Mouse (Mus musculus) left cerebral cortex, postnatal 10 days (tissue): ENCODE results near the gene Alg12. TPM values are rescaled to one million over a fixed set of nuclear protein-coding genes. Genes with fewer than 3 reads are reported as not detected.
"Not testable (repeated sequence)": the region's sequence is repeated elsewhere in the genome, so short reads cannot be mapped to it uniquely, and the experiment has no call there.

ENCODE experiments used
- DNase-seq, 2 experiments: peaks; one replicate each; pipeline ENCODE4 v3.0.0; 2021 to 2022; ENCODE audit warnings: low spot score in 2 of 2, mixed read lengths in 1 of 2; ENCODE audit errors: extremely low spot score in 1 of 2
- intact Hi-C: fragments of 180-260 bp; cut with DNase I; formaldehyde crosslinking; loops from one replicate; pipeline ENCODE4 v1.15.1; 2025
- total RNA-seq, 2 experiments: library from RNA; stranded (reverse); gene quantifications; 2 replicates each; pipeline ENCODE4 v1.2.3; 2021

Alg12 gene
- total RNA-seq, 2 experiments from 2014 or later, result 8.8 to 10.4 TPM

GRCm38 (mm10) chr15:88837199-88837932 is 18.2 kb upstream of the Alg12 start:
- intact Hi-C loops, result no loop called here
- DNase-seq, result peak; percentile 54 to 89

GRCm38 (mm10) chr15:88836571-88836970 is 17.5 kb upstream of the Alg12 start:
- intact Hi-C loops, result no loop called here

DNA sequence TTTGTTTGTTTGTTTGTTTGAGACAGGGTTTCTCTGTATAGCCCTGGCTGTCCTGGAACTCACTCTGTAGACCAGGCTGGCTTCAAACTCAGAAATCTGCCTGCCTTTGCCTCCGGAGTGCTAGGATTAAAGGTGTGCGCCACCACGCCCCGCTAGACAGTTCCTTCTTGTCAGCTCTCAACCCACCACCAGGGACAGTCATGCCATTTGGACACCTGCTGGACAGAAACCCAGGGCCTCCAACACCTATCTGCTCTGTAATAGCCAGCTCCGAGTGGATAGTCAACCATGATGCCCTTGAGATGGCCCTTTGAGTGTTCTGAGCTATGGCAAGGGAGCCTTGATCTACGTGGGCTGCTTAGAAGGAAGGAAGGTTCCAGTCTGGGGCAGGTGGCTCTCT is 16.9 kb upstream of the Alg12 start:
- DNase-seq, result no peak

More at GRCm38 (mm10) chr15:88836571-88836970, 17.5 kb upstream of the Alg12 start:
- no peak for DNase-seq

GRCm38 (mm10) chr15:88832536-88832935 is 13.4 kb upstream of the Alg12 start:
- DNase-seq, result no peak
- intact Hi-C loops, result no loop called here

More for the DNA sequence above, 16.9 kb upstream of the Alg12 start:
- intact Hi-C loops, result no loop called here

DNA sequence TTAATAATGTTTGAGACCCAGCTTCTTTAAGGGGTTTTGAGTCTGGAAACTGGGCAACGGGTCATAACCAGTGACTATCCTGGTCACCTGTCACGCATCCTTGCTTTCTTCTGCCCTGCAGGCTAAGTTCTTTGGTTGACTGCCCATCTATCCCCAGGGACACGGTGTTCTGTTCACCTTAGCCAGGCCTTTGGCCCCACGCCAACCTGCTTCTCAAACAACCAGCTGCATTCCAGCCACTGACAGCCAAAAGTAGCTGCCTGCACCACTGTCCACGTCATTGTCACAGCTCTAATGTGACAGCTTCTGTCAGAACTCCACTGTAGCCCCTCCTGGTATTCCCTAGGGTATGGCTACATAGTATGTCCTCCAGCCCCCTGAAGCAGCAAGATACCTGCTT is 12.4 kb upstream of the Alg12 start:
- intact Hi-C loops, result no loop called here
- no peak for DNase-seq

DNA sequence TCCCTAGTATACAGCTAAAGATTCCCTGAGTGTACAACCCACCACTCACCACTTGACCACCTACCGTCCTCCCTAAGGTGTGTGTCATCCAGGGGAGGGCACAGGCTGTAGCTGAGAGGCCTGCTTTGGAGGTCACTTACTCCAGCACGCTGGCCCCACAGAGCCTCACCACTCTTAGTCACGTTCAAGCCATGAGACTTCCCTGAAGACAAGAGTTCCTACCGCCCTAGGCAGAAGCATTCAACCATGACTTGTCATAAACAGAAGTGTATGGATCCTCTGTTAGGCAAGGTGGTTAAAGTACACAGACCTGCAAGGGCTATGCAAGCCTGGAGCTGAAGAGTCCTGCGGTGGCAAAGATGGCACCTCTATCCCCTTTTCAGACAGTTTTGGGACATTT is 11.6 kb upstream of the Alg12 start:
- DNase-seq, result no peak
- intact Hi-C loops, result no loop called here

- intact Hi-C loops, result loop anchor here (2.0 to 5.0 kb wide), 2 partner anchors 32 to 47 kb away; partner anchors contain the start of gene Pim3
- peak in 1 of 2 experiments; percentile 50 for DNase-seq
Observed at GRCm38 (mm10) chr15:88829791-88830440, 10.8 kb upstream of the Alg12 start.

DNA sequence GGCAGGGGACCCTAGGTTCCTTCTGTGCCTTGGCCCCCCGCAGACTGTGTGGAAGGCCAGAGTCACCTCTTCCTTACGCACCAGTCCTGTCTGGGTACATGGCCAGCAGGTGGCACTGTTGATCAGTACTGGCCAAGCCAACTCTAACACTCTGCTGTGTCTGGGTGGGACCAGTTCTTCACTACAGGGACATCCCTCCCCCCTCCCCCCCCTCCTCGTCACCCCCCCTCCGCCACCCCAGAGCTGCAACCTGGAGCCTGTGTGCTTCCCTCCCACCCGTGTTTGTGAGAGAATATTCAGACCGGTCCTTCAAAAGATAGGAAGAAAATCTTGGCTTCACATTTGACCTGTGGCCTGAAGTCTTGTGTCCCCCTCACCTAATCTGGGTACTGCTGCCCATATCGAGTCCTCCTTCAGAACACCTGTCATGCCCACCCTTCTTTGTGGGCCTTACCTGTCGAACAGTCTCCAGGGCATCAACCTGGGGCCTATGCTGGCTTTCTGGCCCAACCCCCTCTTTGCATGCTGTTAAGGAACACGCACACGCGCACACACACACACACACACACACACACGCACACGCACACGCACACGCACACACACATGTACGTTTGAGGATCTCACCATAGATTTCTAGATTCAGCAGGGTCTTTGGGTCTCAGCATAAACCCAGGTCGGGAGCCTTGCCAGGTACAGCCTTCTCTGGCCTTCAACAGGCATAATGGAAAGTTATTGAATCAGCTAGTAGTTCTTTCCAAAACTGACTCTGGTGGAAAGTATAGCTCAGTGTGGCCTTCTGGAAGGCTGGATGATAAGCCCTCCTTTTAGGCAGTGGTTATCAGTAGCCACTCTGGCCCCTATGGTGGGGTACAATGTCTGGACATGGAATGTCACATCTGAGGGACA is 9.9 kb upstream of the Alg12 start:
- intact Hi-C loops, result loop anchor here (1.0 to 5.0 kb wide), 3 partner anchors 33 to 92 kb away; partner anchors contain the start of gene Pim3
- DNase-seq, result peak; percentile 78 to 90

DNA sequence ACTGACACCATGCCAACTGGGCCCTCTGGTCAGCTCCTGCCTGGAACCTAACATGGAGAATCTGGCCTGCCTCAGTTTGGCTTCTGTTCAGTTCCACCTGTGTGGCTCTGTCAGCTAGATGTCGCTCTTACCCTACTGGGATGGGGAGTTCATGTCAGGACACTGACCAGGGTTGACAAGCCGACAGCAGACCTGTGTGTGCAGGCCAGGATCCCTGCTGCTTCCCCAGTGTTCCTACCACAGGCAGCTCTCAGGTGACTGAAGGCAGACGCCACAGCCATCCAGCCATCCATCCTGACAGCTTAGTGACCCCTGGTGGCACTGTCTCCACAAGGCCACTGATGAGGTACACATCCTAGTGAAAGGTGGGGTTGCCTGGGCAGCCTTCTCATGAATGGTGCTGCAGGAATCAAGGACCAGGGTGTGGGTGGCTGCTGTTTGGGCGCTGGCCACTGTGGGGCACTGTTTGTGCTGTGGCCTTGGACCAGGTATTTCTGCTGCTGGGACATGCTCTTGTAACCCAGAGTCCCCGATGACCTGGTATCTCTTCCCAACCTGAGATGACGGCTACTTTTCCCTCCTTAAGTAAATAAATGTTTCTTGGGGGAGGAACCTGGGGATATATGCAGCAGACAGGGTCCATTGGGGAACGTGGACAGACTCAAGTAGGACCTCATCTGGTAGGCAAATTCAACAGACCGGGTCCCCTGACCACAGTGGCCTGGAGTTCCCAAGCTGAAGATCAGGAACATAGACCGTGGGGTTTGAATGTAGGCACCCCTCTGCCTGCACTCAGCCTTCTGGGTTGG is 9.1 kb upstream of the Alg12 start:
- DNase-seq, result peak in 1 of 2 experiments; percentile 72
- intact Hi-C loops, result loop anchor here (1.0 to 5.0 kb wide), 3 partner anchors 34 to 93 kb away; partner anchors contain the start of gene Pim3

DNA sequence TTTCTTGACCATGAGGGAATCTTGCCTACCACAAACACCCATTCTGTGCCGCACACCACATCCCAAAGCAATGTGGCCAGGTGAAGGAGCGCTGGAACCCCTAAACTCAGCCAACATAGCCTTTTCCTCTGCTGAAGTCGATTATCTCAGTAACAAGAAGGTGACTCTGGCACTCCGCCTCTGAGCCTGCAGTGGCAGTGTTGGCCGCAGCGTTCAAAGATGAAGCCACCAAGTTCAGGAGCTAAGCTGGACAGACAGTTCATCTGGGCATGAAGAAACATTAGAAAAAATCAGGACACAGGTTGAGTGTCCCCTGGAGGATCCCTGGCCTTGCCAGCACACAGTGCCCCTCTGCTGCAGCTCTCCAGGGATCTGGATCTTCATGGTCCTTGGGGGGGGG is 8.3 kb upstream of the Alg12 start:
- no peak for DNase-seq
- intact Hi-C loops, result loop anchor here (5.0 kb wide), 1 partner anchor 35 kb away; the partner anchor contains the start of gene Pim3

DNA sequence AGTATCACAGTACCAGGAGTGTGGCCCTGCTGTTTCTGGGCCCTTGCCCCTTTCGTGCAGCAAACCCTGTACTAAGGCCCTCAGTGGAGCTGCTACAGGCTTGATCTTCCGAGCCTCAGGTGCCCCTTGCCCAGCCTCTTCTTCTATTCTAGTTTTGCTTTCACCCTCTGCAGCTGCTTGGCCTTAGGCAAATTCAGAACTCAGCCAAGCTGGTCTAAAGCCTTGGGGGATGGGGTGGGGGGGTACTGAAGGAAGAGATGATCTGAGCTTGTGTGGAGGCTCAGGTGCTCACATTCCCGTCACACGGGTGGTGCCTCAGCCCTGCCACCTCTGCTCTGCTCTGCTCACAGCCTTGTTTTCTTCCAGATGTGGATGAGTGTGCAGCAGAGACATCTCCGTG is 4.3 kb upstream of the Alg12 start:
- intact Hi-C loops, result loop anchor here (5.0 kb wide), 1 partner anchor 254 kb away; the partner anchor contains the start of gene Trabd
- DNase-seq, result no peak

DNA sequence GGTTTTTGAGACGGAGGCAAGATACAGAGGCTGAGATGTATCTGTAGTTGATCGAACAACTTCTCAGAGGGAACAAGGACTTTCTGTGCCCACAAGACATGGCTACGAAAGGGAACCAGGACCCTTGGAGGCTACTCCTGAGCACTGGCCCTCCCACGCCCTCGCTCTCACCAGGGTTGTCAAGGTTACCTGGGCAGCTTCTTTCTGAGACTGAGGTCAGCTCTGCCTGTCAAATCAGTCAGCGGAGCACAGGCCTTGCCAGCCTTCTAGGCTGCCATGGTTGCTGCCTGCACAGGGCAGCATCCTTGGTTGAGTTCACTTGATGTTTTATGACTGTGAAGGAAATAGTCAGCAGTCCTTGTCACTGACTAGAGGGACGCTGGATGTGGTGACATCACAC is 3.4 kb upstream of the Alg12 start:
- DNase-seq, result no peak
- intact Hi-C loops, result loop anchor here (5.0 kb wide), 1 partner anchor 255 kb away; the partner anchor contains the start of gene Trabd

GRCm38 (mm10) chr15:88821403-88821802 is 2.3 kb upstream of the Alg12 start:
- intact Hi-C loops, result loop anchor here (5.0 kb wide), 1 partner anchor 256 kb away; the partner anchor contains the start of gene Trabd
- DNase-seq, result no peak

- intact Hi-C loops, result loop anchor here (5.0 kb wide), 1 partner anchor 257 kb away; the partner anchor contains the start of gene Trabd
- DNase-seq, result no peak
Observed at GRCm38 (mm10) chr15:88819906-88820303, 787 bp upstream of the Alg12 start.

DNA sequence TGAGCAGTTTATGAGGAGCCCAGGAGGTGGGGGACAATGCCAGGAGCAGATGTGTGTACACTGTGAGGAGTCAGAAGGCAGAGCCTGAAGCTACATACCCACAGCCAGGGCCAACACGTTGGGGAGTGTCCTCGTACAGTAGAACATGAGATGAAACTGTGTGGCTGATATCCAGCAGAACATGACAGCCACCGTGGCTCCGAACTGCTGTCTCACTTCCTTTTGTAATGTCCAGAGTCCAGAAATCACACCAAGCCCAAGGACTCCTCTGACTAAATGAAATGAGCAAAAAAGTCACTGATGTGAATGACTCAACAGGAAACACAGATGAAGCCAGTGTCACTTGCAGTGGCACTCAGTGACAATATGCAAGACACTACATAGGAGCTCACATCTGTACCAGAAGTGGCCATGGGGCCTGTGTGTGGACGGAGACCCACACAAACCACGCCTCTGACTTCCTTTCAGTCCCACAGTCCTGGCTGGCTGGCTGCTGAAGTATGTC is 3.9 kb downstream of the Alg12 start:
- no peak for DNase-seq
- intact Hi-C loops, result no loop called here

DNA sequence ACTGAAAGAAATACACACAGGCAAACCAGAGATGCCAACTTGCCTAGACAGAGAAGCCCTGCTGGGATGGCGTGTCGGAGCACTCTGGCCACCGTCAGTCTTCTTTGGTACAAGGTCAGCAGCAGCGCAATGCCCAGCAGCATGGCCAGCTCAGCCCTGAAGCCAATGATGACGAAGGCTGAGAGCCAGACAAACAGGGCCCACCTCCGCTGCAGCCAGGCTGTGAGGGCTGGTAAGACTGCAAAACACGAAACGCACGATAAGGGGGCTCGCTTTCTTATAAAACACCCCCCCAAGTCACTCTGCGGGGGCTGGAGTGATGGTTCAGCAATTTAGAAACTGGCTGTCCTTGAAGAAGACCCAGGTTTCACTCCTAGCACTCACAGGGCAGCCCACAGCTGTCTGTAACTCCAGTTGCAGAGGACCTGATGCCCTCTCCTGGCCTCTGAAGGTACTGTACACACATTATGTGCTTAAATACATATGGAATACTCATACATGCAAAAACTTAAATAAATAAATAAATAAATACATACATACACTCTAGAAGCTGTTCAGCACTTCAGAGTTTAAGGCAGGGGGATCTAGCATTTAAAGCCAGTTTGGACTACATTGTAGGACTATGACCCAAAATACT is 4.6 kb downstream of the Alg12 start:
- DNase-seq, result no peak
- intact Hi-C loops, result no loop called here

DNA sequence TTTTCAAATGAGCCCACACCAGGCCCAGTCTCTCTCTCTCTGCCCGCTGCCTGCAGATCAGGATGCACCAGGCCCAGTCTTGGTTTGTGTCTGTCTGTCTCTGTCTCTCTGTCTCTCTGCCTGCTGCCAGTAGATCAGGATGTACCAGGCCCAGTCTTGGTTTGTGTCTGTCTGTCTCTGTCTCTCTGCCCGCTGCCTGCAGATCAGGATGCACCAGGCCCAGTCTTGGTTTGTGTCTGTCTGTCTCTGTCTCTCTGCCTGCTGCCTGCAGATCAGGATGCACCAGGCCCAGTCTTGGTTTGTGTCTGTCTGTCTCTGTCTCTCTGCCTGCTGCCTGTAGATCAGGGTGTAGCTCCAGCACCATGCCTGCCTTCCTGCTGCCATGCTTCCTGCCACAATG is 5.2 kb downstream of the Alg12 start:
- DNase-seq, intact Hi-C loops: not testable (repeated sequence)
